Mouse (Mus musculus) adrenal gland, postnatal 14 days (tissue): ENCODE data around the gene Icam1. TPM values are rescaled to one million over a fixed set of nuclear protein-coding genes. Genes with fewer than 3 reads are reported as not detected.
"Not testable (repeated sequence)": the region's sequence is repeated elsewhere in the genome, so short reads cannot be mapped to it uniquely, and the experiment has no call there.

Experiments used
- DNase-seq: peaks from one replicate; pipeline ENCODE4 v3.0.0; 2021; ENCODE audit warnings: mixed read lengths
- total RNA-seq: library from RNA; stranded (reverse); gene quantifications from 2 replicates; pipeline ENCODE4 v1.2.3, GENCODE M21; 2021

Gene Icam1
- total RNA-seq, 1 experiment from 2014 or later: 12.7 TPM

DNA sequence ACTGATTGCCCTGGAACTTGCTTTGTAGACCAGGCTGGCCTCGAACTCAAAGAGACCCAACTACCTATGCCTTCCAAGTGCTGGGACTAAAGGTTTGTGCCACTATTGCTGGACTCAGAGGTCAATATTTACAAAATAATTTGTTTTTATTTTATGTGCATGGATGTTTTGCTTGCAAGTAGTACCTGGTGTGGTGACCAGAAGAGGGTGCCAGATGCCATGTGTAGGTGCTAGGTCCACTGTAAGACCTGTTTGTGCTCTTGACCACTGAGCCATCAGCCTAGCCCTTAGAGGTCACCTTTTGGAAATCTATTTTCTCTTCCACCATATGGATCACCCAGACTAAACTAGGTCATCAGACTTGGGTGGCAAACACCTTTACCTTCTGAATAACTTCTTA, 6.9 kb downstream of the Icam1 start:
- no peak for DNase-seq

DNA sequence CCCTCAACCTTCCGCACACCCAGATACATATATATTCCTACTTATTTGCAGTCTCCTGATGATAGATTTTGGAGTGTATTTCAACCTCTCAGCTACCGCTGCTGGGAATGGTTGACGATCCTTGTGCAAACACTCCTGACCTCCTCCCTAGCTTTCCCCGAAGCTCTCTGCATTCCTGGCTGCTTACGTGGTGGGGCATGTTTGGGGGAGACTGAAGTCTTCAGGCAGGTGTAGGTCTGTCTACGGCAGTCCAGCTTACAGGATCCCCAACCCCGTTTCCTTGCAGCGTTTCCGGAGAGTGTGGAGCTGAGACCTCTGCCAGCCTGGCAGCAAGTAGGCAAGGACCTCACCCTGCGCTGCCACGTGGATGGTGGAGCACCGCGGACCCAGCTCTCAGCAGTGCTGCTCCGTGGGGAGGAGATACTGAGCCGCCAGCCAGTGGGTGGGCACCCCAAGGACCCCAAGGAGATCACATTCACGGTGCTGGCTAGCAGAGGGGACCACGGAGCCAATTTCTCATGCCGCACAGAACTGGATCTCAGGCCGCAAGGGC, 9.5 kb downstream of the Icam1 start:
- DNase-seq: no peak

DNA sequence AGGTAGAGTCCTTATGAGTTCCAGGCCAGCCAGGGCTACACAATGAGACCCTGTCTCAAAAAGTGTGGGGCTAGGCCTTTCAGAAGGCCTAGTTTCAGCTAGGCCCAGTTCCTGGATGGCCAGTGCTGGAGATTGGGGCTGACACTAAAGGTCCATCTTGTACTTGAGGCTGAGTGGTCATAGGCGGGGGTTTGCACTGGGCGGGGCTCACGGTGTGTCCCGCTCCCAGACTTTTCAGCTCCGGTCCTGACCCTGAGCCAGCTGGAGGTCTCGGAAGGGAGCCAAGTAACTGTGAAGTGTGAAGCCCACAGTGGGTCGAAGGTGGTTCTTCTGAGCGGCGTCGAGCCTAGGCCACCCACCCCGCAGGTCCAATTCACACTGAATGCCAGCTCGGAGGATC, 11.1 kb downstream of the Icam1 start:
- no peak for DNase-seq

DNA sequence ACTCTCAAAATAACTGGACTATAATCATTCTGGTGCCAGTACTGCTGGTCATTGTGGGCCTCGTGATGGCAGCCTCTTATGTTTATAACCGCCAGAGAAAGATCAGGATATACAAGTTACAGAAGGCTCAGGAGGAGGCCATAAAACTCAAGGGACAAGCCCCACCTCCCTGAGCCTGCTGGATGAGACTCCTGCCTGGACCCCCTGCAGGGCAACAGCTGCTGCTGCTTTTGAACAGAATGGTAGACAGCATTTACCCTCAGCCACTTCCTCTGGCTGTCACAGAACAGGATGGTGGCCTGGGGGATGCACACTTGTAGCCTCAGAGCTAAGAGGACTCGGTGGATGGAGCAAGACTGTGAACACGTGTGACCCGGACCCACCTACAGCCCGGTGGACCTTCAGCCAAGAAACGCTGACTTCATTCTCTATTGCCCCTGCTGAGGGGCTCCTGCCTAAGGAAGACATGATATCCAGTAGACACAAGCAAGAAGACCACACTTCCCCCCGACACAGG, 12.0 kb downstream of the Icam1 start:
- DNase-seq: no peak

DNA sequence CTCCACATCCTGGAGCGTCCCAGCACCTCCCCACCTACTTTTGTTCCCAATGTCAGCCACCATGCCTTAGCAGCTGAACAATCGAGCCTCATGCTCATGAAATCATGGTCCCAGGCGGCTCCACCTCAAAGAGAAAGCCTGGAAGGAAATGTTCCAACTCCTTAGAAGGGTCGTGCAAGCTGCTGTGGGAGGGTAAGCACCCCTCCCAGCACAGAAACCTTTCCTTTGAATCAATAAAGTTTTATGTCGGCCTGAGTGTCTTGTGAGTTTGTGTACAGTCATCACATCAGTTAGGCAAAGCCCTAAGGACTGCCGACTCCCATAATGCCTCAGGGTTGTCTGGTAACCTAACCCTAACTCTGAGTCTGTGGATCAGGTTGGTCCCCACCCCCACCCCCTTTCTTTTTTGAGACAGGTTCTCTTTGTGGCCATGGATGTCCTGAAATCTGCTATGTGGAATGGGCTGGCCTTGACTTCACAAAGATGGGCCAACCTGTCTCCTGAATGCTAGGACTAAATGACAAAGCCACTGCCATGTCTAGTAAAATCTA, 12.8 kb downstream of the Icam1 start:
- DNase-seq: no peak

DNA sequence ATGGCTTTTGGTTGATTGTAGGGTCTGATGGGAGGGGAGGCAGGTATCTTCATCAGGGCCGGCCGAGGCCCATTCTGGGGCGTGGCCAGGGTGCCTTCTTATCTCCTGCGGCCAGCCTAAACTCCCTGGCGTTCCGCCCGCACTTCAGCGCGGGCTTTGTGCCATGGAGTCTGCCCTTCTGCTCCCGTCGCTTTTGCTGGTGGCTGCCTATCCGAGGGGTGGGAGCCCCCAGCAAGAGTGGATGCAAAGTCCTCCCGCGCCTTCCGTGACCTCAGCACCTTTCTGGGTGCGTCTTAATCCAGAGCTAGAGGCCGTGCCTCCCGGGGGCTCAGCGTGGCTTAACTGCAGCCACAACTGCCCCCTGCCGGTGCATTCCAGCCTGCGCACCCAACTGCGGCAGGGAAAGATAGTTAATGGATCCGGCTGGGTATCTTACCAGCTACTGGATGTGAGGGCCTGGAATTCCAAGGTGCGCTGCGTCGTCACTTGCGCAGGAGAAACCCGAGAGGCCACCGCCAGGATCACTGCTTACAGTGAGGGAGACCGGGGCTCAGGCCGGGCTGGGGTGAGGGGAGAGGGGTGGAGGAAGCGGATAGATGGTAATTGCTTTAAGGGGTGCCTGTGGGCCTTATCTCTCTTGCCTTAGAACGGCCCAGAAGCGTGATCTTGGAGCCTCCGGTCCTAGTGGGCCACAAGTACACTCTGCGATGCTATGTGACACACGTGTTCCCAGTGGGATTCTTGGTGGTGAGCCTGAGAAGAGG, 13.7 kb downstream of the Icam1 start, which contains the start of gene Icam4:
TSS of gene Icam4 (plus strand) at position 83 of the 764 bp plus-strand sequence.
- DNase-seq: peak; percentile 91

DNA sequence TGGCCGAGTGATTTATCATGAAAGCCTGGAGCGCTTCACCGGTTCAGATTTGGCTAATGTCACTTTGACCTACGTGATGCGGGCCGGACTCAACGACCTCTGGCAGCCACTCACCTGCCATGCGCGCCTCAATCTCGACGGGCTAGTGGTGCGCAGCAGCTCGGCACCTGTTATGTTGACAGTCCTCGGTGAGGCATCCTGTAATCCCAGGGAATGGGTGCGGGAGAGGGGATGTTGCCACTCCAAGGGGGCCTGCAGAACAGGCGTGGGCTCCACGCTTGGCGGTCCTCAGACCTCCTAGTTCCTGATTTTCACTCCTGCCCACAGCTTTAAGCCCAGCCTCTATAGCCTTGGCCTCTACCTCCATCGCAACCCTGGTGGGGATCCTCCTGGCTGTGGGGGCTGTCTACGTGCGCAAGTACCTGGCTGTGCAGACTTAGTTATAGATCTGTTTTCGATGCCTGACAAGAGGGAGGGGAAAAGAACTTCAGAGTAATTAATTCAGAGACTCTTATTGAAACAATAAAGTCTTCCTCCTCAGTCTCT, 14.3 kb downstream of the Icam1 start:
- DNase-seq: no peak

DNA sequence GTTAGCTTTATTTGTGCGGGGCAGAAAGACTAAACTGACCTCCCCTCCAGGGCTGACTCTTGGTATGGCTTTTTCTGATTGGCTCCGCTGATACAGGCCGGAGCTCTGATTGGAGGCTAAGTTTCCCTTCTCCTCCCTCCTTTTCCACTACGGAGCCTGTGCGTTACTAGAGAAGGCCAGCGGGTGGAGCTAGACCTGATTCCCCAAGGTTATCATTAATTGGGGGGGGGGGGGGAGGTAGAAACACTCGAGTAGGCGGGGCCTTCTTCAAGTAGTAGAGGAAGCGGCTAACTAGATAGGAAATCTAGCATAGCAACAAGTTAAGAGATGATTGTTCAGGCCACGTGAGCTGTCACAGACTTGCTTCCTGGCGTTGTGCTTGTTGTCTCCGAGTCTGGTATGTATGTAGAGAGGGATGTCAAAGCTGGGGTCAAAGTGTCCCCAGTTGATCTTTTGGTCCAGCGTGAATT, 15.0 kb downstream of the Icam1 start:
- peak; percentile 91 for DNase-seq

DNA sequence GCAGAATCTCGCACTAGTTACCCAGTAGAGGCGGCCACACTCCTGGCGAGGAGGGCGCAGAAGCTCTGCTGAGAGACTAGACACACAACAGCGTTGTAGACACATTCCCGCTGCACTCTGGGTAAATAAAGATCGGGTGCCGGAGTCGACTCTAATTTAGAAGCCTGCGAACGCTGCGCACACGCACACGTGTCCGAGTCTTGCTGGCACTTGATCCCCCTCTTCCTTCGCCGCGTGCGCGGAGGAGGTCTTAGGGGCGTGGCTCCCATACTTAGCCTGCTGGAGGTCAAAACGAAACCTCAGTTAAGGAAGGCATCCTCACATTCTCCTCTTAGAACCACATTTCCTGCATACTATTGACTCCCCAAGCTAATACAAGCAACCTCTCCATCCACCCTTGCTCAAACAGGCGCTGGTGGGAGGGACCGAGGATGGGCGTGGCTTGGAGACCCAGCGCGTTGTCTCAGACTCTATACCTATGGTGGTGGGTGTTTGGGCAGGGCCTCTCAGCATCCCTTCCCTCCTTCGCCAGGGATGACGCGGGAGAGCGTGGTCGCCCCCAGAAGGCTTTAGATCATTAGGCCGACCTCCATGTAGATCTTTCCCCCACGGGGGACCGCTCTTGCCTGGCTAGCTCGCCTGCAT, 15.6 kb downstream of the Icam1 start:
- DNase-seq: peak; percentile 78

DNA sequence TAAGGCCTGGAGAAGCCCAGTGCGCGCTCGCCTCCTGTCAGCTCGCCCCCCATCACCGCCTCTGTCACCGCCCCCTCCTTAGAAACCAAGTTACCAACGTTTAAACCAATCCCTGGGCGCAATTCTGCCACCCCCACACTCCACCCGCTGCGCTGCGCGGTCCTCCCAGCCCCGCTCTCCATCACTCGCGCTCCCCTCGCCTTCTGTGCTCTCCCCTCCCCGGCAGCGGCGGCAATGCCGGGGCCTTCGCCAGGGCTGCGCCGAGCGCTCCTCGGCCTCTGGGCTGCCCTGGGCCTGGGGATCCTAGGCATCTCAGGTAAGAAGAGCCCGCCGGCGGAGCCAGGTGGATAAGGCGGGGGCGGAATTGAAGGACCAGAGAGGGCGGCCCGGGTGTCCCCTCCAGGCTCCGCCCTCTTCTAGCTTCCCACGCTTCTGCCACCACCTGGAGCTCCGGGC, 16.1 kb downstream of the Icam1 start, which contains the start of gene Icam5:
TSS of gene Icam5 (plus strand) at position 178 of the 456 bp plus-strand sequence.
- peak; percentile 47 for DNase-seq

DNA sequence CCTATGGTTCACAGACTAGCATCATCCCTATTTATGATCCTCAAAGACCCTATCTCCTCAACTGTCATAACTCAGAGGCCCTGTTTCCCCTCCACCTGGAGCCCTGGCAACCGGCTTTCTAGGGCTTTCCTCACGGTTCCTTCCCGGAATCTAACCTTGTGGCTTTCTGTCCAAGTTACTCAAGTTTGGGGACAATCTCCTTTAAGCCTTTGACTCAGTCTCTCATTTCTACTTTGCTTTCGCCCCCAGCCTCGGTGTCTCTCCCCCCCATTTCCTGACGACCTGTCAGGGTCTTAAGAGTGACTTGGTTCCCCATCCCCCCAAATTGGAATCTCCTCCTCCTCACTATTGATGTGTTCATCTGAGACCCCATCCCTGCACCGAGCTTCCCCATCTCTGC, 16.7 kb downstream of the Icam1 start:
- no peak for DNase-seq

DNA sequence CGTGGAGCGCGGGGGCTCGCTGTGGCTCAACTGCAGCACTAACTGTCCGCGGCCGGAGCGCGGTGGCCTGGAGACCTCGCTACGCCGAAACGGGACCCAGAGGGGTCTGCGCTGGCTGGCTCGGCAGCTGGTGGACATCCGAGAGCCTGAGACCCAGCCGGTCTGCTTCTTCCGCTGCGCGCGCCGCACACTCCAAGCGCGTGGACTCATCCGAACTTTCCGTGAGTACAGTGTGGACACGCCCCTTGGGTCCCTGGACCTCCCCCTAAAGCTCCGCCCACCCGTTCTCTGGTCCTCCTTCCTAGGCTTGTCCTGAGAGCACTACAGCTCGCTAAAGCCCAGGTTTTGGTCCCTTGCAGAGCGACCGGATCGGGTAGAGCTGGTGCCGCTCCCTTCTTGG, 17.4 kb downstream of the Icam1 start:
- DNase-seq: peak; percentile 94

DNA sequence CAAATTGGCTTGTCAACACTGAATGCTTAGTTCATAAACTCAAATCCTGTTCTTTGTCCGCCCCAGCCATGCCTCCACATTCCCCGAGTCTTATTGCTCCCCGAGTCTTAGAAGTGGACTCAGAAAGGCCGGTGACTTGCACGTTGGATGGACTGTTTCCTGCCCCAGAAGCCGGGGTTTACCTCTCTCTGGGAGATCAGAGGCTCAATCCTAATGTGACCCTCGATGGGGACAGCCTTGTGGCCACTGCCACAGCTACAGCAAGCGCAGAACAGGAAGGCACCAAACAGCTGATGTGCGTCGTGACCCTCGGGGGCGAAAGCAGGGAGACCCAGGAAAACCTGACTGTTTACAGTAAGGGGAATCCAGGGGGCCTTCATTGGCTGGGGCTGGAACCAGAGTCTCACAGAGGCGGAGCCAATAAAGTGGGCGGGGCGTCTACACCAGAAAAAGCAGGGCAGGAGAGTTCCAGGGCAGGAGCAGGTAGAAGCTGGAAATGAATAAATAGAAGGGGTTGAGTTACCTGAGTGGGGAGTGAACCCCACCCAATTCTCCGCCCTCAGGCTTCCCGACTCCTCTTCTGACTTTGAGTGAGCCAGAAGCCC, 18.8 kb downstream of the Icam1 start:
- no peak for DNase-seq

DNA sequence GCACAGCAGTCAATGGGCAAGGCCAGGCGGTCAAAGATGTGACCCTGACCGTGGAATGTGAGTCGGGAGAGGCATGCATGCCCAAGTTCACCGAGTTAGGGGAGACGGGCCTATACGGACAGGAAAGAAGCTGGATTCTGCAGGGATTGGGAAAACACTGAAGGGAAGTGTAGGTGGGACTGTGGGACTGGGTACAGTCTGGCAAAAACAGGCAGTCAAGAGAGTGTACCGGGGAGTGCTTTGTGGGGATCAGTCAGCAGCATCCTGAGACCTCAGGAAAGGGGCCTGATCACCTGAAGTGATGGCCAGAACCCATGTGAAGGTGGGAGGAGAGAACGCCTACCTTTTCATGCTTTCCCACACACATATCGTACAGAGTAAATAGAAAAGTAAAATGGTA, 19.8 kb downstream of the Icam1 start:
- no peak for DNase-seq

DNA sequence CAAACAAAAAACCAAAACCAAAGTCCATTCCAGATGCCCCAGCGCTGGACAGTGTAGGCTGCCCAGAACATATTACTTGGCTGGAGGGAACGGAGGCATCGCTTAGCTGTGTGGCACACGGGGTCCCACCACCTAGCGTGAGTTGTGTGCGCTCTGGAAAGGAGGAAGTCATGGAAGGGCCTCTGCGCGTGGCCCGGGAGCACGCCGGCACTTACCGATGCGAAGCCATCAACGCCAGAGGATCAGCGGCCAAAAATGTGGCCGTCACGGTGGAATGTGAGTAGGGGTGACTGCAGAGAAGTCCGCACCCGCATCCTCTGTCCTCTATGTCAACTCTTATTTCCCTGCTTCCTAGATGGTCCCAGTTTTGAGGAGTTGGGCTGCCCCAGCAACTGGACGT, 20.4 kb downstream of the Icam1 start:
- DNase-seq: no peak

DNA sequence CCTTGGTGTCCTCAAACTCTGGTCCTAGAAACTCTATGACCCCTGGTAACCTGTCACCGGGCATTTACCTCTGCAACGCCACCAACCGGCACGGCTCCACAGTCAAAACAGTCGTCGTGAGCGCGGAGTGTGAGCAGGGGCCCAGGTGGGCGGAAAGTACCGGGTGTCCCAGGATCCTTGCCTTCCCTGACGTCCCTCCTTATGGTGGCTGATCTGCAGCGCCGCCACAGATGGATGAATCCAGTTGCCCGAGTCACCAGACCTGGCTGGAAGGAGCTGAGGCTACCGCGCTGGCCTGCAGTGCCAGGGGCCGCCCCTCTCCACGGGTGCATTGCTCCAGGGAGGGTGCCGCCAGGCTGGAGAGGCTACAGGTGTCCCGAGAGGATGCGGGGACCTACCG, 20.9 kb downstream of the Icam1 start:
- DNase-seq: no peak

DNA sequence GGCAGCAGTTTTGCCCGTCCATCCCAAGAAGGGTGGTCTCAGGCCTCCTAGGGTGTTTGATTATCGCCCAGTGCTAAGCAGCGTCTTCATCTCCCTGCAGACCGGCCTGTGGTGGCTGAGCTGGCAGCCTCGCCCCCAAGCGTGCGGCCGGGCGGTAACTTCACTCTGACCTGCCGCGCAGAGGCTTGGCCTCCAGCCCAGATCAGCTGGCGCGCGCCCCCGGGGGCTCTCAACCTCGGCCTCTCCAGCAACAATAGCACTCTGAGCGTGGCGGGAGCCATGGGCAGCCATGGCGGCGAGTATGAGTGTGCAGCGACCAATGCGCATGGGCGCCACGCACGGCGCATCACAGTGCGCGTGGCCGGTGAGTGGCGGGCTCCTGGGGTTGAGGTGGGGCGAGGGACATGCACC, 21.7 kb downstream of the Icam1 start:
- peak; percentile 59 for DNase-seq

DNA sequence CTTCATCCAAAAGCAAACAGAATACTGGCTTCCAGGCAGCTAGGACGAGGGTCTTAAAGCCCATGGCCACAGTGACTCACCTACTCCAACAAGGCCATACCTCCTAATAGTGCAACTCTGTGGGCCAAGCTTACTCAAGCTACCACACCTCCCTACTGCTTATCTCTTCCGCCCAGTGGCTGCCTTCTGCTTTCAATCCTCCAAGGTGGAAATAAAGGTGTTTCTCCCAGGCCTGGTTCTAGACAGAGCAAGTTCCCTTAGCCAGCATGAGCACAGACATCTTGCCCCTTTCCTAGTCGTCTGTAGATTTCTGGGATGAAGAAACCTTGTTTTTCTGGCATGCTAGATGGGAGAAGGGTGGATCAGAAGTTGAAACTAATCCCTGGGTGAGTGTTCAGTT, 24.0 kb downstream of the Icam1 start:
- no peak for DNase-seq

DNA sequence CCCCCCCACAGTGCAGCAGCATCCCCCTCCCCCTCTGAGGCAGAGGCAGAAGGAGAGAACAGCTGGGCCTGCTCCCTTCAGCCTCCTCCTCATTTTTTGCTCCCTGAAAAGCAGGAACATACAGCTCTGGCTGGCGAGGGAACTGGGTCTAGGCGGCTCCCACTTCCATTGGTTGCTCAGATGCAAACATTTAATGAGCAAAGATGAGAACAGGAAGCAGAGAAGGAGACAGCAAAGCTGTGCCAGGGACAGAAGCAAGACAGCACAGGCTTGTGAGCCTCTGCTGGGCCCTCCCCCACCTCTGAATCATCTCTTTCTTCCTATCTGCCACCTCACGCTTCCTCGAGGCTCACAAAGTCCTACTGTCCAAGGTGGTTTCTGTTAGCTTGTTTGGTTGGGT, 25.5 kb downstream of the Icam1 start:
- DNase-seq: peak; percentile 37

DNA sequence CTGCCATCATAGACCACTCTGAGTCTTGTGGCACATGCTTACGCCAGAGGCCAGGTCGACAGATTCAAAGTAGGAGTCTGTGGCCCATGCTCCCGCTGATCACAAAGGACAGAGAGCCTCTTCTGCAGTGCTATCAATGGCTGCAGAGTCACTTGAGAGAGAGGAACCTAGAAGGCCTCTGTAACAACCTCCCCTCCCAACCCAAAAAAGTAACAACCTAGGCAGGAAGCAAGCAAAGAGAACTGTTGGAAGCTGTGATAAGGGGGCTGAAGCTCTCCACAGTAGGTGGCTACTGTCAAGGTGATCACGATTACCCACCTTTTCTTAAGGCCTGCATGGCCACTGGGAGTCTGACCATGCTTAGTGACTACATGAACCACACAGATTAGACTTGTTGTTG, 27.8 kb downstream of the Icam1 start:
- no peak for DNase-seq

DNA sequence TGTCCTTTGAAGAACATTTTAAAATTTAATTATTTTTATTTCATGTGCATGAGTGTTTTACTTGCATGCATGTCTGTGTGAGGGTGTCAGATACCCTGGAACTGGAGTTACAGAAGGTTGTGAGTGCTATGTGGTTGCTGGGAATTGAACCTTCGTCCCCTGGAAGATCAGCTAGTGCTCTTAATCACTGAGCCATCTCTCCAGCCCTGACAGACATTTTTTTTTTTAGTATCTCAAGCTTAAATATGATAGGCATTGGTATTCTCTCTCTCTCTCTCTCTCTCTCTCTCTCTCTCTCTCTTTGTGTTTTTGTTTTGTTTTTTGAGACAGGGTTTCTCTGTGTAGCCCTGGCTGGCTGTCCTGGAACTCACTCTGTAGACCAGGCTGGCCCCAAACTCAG, 29.0 kb downstream of the Icam1 start:
- DNase-seq: not testable (repeated sequence)

DNA sequence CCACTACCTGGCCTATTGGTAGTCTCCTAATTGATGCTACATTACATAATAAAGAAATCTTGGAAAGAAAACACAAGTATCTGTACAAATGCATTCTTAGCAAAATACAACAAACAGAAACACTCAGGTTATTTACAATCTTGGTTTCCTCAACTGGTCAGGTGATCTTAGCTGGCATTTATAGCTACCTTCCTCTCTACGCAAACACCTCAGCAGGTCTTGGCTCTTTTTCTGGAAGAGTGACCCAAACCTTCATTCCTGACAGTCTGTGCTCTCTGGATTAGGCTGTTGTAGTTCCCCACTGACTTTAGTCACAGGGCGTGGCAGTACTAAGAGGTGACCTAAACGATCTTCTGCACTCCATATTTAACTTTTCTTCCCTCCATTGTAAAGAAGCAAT, 29.4 kb downstream of the Icam1 start:
- DNase-seq: no peak
